Mouse (Mus musculus) lung, postnatal 0 days (tissue): Measurements from ENCODE around the gene Ppp1r26.
A peak's percentile ranks its signal among the peaks of the same experiment; 100 is the strongest.

Experiments used
- CTCF ChIP-seq: IDR thresholded peaks from 2 replicates; pipeline ENCODE4 v1.5.1; 2016; ENCODE audit warnings: antibody characterized with exemption, mild to moderate bottlenecking
- EP300 ChIP-seq: IDR thresholded peaks from 2 replicates; pipeline ENCODE4 v1.6.1; 2016; ENCODE audit warnings: antibody characterized with exemption, mild to moderate bottlenecking, control low read depth

- TF ChIP-seq CTCF: peak; percentile 89
- no peak for TF ChIP-seq EP300
Measured at GRCm38 (mm10) chr2:28419898-28420297, 26.7 kb upstream of the Ppp1r26 start.
